Mouse (Mus musculus) testis, postnatal 10 days (tissue): ENCODE results near the gene Rasgef1c.
A peak's percentile ranks its signal among the peaks of the same experiment; 100 is the strongest.

Experiments used
- DNase-seq: peaks from one replicate; pipeline ENCODE4 v3.0.0; 2021; ENCODE audit warnings: low spot score

Gene Rasgef1c

GRCm38 (mm10) chr11:49926183-49926582 is 24.5 kb downstream of the Rasgef1c start:
- no peak for DNase-seq

GRCm38 (mm10) chr11:49927169-49927568 is 25.5 kb downstream of the Rasgef1c start:
- no peak for DNase-seq

GRCm38 (mm10) chr11:49927670-49928069 is 26.0 kb downstream of the Rasgef1c start:
- DNase-seq = no peak

GRCm38 (mm10) chr11:49931037-49931625 is 29.5 kb downstream of the Rasgef1c start:
- DNase-seq = no peak

GRCm38 (mm10) chr11:49931853-49932252 is 30.2 kb downstream of the Rasgef1c start:
- no peak for DNase-seq

GRCm38 (mm10) chr11:49933811-49934210 is 32.2 kb downstream of the Rasgef1c start:
- DNase-seq = no peak

GRCm38 (mm10) chr11:49934322-49934721 is 32.7 kb downstream of the Rasgef1c start:
- DNase-seq = no peak

GRCm38 (mm10) chr11:49936458-49936857 is 34.8 kb downstream of the Rasgef1c start:
- DNase-seq = no peak

- DNase-seq = no peak
These were observed 36.1 kb downstream of the Rasgef1c start for GRCm38 (mm10) chr11:49937779-49938178.

GRCm38 (mm10) chr11:49938258-49939164 is 36.9 kb downstream of the Rasgef1c start:
- peak; percentile 71 for DNase-seq

GRCm38 (mm10) chr11:49942841-49943240 is 41.2 kb downstream of the Rasgef1c start:
- no peak for DNase-seq

GRCm38 (mm10) chr11:49943901-49944300 is 42.3 kb downstream of the Rasgef1c start:
- no peak for DNase-seq

- no peak for DNase-seq
These were observed 44.1 kb downstream of the Rasgef1c start for GRCm38 (mm10) chr11:49945726-49946125.

- no peak for DNase-seq
These were observed 48.2 kb downstream of the Rasgef1c start for GRCm38 (mm10) chr11:49949839-49950238.

GRCm38 (mm10) chr11:49953616-49954015 is 52.0 kb downstream of the Rasgef1c start:
- DNase-seq = no peak

GRCm38 (mm10) chr11:49955577-49956261 is 54.1 kb downstream of the Rasgef1c start:
- DNase-seq = peak; percentile 87

GRCm38 (mm10) chr11:49958017-49958416 is 56.4 kb downstream of the Rasgef1c start:
- no peak for DNase-seq

GRCm38 (mm10) chr11:49961098-49961740 is 59.6 kb downstream of the Rasgef1c start:
- DNase-seq = peak; percentile 86

GRCm38 (mm10) chr11:49965320-49965719 is 63.7 kb downstream of the Rasgef1c start:
- DNase-seq = no peak

- no peak for DNase-seq
These were observed 68.1 kb downstream of the Rasgef1c start for GRCm38 (mm10) chr11:49969692-49970091.

- no peak for DNase-seq
These were observed 72.2 kb downstream of the Rasgef1c start for GRCm38 (mm10) chr11:49973657-49974340.

GRCm38 (mm10) chr11:49974675-49975074 is 73.0 kb downstream of the Rasgef1c start:
- no peak for DNase-seq
